Mouse (Mus musculus): ENCODE data around the gene Mt3.

DNA sequence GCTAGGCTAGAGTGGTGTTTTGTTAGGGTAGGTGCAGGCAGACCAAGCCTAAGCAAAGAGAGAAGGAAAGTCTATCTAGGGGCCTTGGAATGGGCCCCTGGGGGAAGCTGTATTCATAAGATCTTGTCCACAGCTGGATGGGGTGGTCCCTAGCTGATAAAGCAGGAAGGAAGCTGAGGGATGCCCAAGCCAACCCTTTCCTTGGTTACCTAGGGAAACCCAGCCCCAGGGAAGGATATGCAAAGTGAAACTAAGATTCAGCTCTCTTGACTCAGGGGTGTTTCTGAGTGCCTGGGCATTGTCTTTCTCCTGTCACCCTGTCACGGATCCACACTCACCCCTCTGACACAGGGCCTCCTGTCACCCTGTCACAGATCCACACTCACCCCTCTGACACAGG lies 39.0 kb upstream of the Mt3 start:
- TF ChIP-seq CTCF (IDR thresholded peaks at IDR 0.05; ENCODE audit: control insufficient read depth, insufficient read depth, insufficient read length) (no peak), MYOD1 (IDR thresholded peaks at IDR 0.05; ENCODE audit: control insufficient read depth, insufficient read length, low read depth) (no peak), CEBPB (IDR thresholded peaks at IDR 0.05; ENCODE audit: low read depth) (no peak)
